Mouse (Mus musculus): ENCODE data around the gene Klk6. TPM values are rescaled to one million over a fixed set of nuclear protein-coding genes. Genes with fewer than 3 reads are reported as not detected.

The Klk6 gene
- 4.4 and 5.0 TPM in 2 replicates for polyA plus RNA-seq (2021; fragmentation: Nextera tagmentation)
- long read RNA-seq, experiment 1, transcript Klk6-203 (7 exons, 1,394 nt): major isoform, 5 of 5 reads
- long read RNA-seq, experiment 1, partial matches to known transcripts: 0 of 5 reads
- long read RNA-seq, experiment 1, other reads (novel, unspliced or antisense): 0 of 5 reads
- long read RNA-seq, experiment 2, transcript Klk6-203 (7 exons, 1,394 nt): major isoform, 14 of 19 reads
- long read RNA-seq, experiment 2, partial matches to known transcripts: 0 of 19 reads
- long read RNA-seq, experiment 2, other reads (novel, unspliced or antisense): 5 of 19 reads

GRCm38 (mm10) chr7:43824199-43824598, at the start of gene Klk6:
Klk6 (plus strand) TSS chr7:43824499.

DNA sequence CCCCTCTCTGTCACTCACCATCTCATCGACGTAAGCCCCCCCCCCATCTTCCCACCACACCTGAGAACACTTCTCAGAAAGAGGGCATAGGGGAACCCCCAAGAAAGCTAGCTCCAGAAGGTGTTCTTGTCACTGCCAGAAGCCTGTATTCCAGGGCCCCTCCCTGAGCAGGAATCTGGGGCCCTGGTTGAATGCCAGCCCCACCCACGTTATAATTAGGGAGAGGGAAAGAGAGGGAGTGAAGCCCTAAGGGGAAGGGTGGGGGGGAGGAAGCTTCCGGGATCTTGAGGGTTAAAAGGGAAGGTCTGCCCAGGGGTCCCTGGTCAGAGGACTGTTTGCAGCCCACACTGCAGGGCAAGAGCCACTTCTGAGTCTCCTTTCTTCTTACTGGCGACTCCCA, 43.6 kb upstream of the Klk6 start, which contains the start of gene Klk10:
Gene Klk10 (plus strand): TSS at position 290 of the 400 bp plus-strand sequence.

GRCm38 (mm10) chr7:43791591-43791990, 32.7 kb upstream of the Klk6 start, which contains the start of gene Klk9:
Klk9 (plus strand) TSS chr7:43791891.

DNA sequence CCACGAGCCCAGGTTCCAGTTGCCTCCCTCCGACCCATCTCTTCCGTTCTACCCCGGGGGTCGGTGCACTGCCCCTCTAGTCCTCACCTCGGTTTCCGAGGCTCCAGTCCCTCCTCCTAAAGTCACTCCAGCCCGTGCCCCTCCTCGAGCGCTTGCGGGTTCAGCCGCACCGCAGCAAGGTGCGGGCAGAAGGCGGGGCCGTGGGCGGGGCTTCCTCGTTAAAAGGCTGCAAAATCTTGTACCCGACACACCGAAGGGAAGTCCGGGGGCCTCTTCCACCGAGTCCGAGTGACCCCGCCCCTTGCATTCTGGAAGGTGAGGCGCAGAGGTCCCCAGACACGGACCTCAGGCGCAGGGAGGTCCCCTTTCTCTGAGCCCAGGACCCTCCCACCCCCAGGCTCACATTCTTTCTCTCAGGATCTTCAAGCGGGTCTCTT, 26.9 kb upstream of the Klk6 start, which contains the start of gene Klk8:
Gene Klk8 (plus strand): TSS at position 245 of the 437 bp plus-strand sequence.

DNA sequence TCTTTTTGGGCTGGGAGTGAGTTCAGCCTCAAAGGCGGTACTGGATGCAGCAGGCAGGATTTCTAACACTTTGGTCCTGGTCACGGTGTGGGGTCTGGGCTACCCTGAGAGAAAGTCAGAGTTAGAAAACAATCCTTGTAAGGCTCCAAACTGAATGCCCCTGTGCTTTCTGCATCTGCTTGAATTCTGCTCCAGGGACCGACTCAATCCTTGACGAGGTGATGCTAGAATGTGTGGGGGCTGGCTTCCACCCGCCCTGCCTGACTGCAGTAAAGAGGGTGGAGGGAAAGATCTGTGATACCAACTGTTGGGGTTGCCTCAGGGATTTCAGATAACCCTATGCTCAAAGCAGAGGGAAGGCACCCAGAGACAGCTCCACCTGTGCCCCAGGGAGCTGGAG, 13.3 kb upstream of the Klk6 start, which contains the start of gene Klk7:
Gene Klk7 (plus strand): TSS at position 301 of the 400 bp plus-strand sequence.

DNA sequence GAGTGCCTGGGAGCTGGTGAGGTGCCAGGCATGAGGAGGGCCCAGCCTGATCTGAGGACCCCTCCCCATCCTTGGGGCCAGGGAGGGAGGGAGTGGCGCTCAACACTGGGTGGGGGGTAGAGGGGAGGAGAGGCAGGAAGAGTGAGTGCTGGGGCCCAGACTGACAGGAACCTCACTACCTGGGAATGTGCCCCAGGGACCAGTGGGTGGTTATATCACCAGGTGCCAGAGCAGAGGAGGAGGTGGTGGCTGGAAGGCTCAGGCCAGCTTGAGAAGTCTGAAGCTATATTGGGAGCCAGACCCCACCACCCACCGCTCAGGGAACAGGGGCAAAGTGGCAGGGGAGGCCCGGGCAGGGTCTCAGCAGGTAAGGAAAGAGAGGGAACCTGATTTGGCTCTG, 17.4 kb downstream of the Klk6 start, which contains the start of gene Klk5:
Gene Klk5 (plus strand): TSS at position 271 of the 400 bp plus-strand sequence.

DNA sequence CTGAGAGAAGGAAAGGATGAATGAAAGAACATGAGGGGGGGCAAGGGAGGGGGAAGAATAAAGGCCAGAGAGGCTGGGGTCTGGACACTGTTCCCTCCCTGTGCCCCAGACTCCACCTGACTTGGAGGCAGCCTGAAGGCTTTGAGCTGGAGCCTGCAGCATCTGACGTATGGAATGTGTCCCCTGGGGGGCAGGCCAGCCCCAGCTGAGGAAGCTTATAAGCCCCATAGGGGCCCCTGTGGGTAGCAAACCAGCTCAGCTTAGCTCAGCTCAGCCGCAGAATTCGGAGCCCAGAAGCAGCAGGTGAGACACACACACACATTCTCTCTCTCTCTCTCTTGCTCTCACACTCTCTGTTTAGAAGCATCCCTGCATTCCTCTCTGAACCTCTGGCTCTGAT, 56.6 kb downstream of the Klk6 start, which contains the start of gene Klk4:
Gene Klk4 (plus strand): TSS at position 249 of the 400 bp plus-strand sequence.

Other genes with a start within 250 kb of the Klk6 start
- 6.2 and 7.4 TPM in 2 replicates for gene Zfp719, start 244.9 kb upstream of the Klk6 start, polyA plus RNA-seq (2021; fragmentation: Nextera tagmentation)
- 0.13 and 0.19 TPM in 2 replicates for gene Zfp819, start 217.3 kb upstream of the Klk6 start, polyA plus RNA-seq (2021; fragmentation: Nextera tagmentation)
- 0.09 TPM in 1 of 2 replicates, not detected in the other for gene Ceacam18, start 189.8 kb upstream of the Klk6 start, polyA plus RNA-seq (2021; fragmentation: Nextera tagmentation)
- gene Siglece, start 164.3 kb upstream of the Klk6 start, polyA plus RNA-seq (2021; fragmentation: Nextera tagmentation): 0.36 and 0.55 TPM in 2 replicates
- gene Ctu1, start 152.5 kb upstream of the Klk6 start, polyA plus RNA-seq (2021; fragmentation: Nextera tagmentation): 7.8 and 8.8 TPM in 2 replicates
- not detected in 2 replicates for gene Klk14, start 134.1 kb upstream of the Klk6 start, polyA plus RNA-seq (2021; fragmentation: Nextera tagmentation)
- gene Klk13, start 111.9 kb upstream of the Klk6 start, polyA plus RNA-seq (2021; fragmentation: Nextera tagmentation): not detected in 2 replicates
- gene Klk12, start 55.6 kb upstream of the Klk6 start, polyA plus RNA-seq (2021; fragmentation: Nextera tagmentation): not detected in 2 replicates
- gene Klk11, start 49.9 kb upstream of the Klk6 start, polyA plus RNA-seq (2021; fragmentation: Nextera tagmentation): not detected in 2 replicates
- gene Klk10, start 43.5 kb upstream of the Klk6 start, polyA plus RNA-seq (2021; fragmentation: Nextera tagmentation): 1.1 and 1.4 TPM in 2 replicates
- gene Klk9, start 32.6 kb upstream of the Klk6 start, polyA plus RNA-seq (2021; fragmentation: Nextera tagmentation): 0.13 TPM in 1 of 2 replicates, not detected in the other
- 45.3 and 58.8 TPM in 2 replicates for gene Klk8, start 26.9 kb upstream of the Klk6 start, polyA plus RNA-seq (2021; fragmentation: Nextera tagmentation)
- gene Klk7, start 13.2 kb upstream of the Klk6 start, polyA plus RNA-seq (2021; fragmentation: Nextera tagmentation): 0.16 and 0.21 TPM in 2 replicates
- gene Klk5, start 17.5 kb downstream of the Klk6 start, polyA plus RNA-seq (2021; fragmentation: Nextera tagmentation): 0.15 TPM in 1 of 2 replicates, not detected in the other
- not detected in 2 replicates for gene Klk4, start 56.7 kb downstream of the Klk6 start, polyA plus RNA-seq (2021; fragmentation: Nextera tagmentation)
- gene Klk15, start 109.2 kb downstream of the Klk6 start, polyA plus RNA-seq (2021; fragmentation: Nextera tagmentation): not detected in 2 replicates
- not detected in 2 replicates for gene Klk1b8, start 126.2 kb downstream of the Klk6 start, polyA plus RNA-seq (2021; fragmentation: Nextera tagmentation)
- not detected in 2 replicates for gene Klk1b1, start 142.3 kb downstream of the Klk6 start, polyA plus RNA-seq (2021; fragmentation: Nextera tagmentation)
- not detected in 2 replicates for gene Klk1b9, start 151.6 kb downstream of the Klk6 start, polyA plus RNA-seq (2021; fragmentation: Nextera tagmentation)
- gene Klk1b11, start 171.4 kb downstream of the Klk6 start, polyA plus RNA-seq (2021; fragmentation: Nextera tagmentation): not detected in 2 replicates
- gene Klk1b26, start 187.7 kb downstream of the Klk6 start, polyA plus RNA-seq (2021; fragmentation: Nextera tagmentation): not detected in 2 replicates
- gene Klk1b27, start 227.8 kb downstream of the Klk6 start, polyA plus RNA-seq (2021; fragmentation: Nextera tagmentation): 0.16 and 0.28 TPM in 2 replicates

Data from layer of hippocampus, adult 6 months (tissue).